Mouse (Mus musculus): Measurements from ENCODE around the gene Suox. TPM values are rescaled to one million over a fixed set of nuclear protein-coding genes. Genes with fewer than 3 reads are reported as not detected.
A peak's percentile ranks its signal among the peaks of the same experiment; 100 is the strongest.

The Suox gene
- polyA plus RNA-seq, 2 experiments, result 7.6 to 8.1 TPM

DNA sequence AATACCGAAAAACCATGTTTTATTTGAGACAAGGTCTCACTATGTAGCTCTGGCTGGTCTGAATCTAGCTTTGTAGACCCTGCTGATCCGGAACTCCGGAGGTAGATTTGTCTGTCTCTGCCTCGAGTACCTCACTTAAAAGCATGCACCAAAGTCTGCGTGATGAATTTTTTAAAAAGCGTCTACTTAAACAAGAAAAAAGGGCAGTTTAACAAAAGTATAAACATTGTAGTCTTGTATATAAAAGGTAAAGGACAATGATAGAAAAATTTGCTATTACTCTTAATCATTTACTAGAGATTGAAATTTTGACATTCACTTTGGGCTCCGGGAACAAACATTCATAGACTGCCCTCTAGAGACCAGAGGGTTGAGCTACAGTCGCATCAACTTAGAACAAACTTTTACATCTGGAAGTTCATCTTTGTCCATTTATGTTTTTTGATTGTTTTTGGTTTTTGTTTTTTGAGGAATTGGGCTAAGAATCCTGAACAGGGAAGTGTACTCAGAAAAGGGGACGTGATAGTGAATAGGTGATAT is 666 bp upstream of the Suox start:
- Histone ChIP-seq H3K9me3 (ENCODE audit: control insufficient read depth, low read length) (no peaks in the 10 kb centered on the region), H3K27ac (peak overlapping the region; percentile 65), H3K27me3 (ENCODE audit: control insufficient read depth, insufficient read depth, low read length) (peaks cover under 1% of the 10 kb centered on the region), H3K4me3 (ENCODE audit: insufficient read depth in 1 of 2, low read depth in 2 of 2, low read length in 2 of 2) (peak overlapping the region; percentile 73 to 90), H3K36me3 (replicated peaks; ENCODE audit: control insufficient read depth, insufficient read depth, low read depth) (peaks cover 3% of the 10 kb centered on the region), H3K9ac (replicated peaks) (peak overlapping the region; percentile 68), H3K4me1 (replicated peaks; ENCODE audit: control insufficient read depth in 2 of 2, insufficient read depth in 2 of 2, low read length in 1 of 2) (peaks cover 0 to 13% of the 10 kb centered on the region in 2 experiments; a peak in 3 of 4 replicates), H3K4me2 (ENCODE audit: low read depth) (peak overlapping the region; percentile 92)
- DNase-seq (ENCODE audit: low read depth in 3 of 3, low spot score in 3 of 3), result peak in 1 of 3 experiments; percentile 46
- no peak for ATAC-seq (ENCODE audit: insufficient read depth)
- under 1% methylated on average over 9 of the region's 9 CpGs for WGBS (ENCODE audit: insufficient replicate concordance)
- peak; percentile 66 for TF ChIP-seq CTCF (IDR thresholded peaks at IDR 0.05; ENCODE audit: low read depth)
- no peak for TF ChIP-seq EP300 (IDR thresholded peaks at IDR 0.05; ENCODE audit: low read depth)

DNA sequence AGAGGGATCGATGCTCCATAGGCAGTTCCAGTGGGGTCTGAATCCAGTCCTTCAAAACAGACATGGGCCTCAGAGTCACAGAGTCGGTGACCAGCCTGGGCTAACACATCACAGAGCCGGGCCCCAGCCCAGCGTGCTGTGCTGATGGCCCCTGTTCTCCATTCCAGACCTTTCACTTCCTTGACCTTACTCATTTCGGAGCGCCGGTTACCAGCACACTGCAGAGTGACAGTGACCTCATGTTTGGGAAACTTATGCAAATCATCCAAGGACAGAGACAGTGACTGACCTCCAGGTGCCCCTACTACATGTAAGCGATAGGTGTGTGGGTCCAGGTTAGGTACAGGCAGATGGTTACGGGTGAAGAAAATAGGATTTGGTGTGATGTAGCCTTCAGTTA is 2.7 kb downstream of the Suox start:
- no peak for TF ChIP-seq CTCF (IDR thresholded peaks at IDR 0.05; ENCODE audit: low read depth)
- no peak for TF ChIP-seq EP300 (IDR thresholded peaks at IDR 0.05; ENCODE audit: low read depth)
- WGBS (ENCODE audit: insufficient replicate concordance), result 86% methylated on average over 9 of the region's 9 CpGs
- H3K9me3 ChIP-seq (ENCODE audit: control insufficient read depth, low read length), result no peaks in the 10 kb centered on the region

DNA sequence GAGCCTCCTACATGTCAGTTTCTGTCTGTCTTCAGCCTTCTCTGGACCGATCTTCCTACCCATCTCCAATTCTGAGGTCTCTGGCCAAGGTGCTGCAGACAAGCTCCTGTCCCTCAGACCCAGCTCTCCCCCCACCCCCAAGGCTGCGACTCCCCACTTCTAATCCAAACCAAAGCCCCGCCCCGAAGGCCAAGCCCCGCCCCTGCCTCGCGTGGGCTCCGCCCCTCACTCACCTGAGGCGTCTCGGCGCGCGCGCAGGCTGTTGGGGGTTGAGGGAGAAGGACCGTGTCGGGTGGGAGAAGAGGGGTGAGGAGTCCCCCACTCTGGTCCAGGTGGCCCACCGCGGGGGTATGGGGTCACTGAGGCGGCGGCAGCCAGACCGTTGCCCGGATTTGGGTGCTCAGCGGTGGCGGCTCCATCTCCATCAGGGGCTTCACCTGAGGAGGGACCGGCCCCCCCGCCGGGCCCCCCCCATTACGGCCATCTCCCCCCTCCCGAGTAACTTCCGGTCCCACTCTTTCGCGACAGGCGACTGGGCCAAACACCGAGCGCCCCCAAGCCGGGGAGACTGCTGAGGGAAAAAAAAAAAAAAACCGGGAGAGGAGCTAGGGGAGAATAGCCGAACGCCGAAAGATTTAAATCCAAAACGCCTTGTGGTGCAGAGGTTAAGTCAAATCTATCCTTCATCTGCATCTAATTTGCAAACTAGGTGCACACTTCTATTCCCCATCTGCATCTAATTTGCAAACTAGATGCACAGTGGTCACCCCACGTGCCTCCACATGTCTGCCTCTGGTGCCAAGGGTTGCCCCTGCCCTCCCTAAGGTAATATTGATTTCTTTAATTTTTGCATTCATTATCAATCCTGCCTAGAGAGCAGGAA is 4.8 kb downstream of the Suox start:
- DNase-seq (ENCODE audit: low read depth in 3 of 3, low spot score in 3 of 3) (no peak), ATAC-seq (ENCODE audit: insufficient read depth) (no peak)
- Histone ChIP-seq H3K9me3 (ENCODE audit: control insufficient read depth, low read length) (no peaks in the 10 kb centered on the region), H3K4me1 (replicated peaks; ENCODE audit: control insufficient read depth in 2 of 2, insufficient read depth in 2 of 2, low read length in 1 of 2) (peaks cover 22 to 30% of the 10 kb centered on the region in 2 experiments), H3K36me3 (replicated peaks; ENCODE audit: control insufficient read depth, insufficient read depth, low read depth) (no peaks in the 10 kb centered on the region), H3K27ac (no peak overlapping the region), H3K4me2 (ENCODE audit: low read depth) (peak overlapping the region; percentile 73), H3K4me3 (ENCODE audit: insufficient read depth in 1 of 2, low read depth in 2 of 2, low read length in 2 of 2) (peak overlapping the region; percentile 59 to 63), H3K27me3 (ENCODE audit: control insufficient read depth, insufficient read depth, low read length) (peaks cover 9% of the 10 kb centered on the region), H3K9ac (replicated peaks) (no peak overlapping the region)
- TF ChIP-seq CTCF (IDR thresholded peaks at IDR 0.05; ENCODE audit: low read depth) (no peak), EP300 (IDR thresholded peaks at IDR 0.05; ENCODE audit: low read depth) (no peak)
- WGBS (ENCODE audit: insufficient replicate concordance), result 2% methylated on average over 41 of the region's 42 CpGs

More for the DNA sequence above, 2.7 kb downstream of the Suox start:
- Histone ChIP-seq H3K27me3 (ENCODE audit: control insufficient read depth, insufficient read depth, low read length) (peaks cover 9% of the 10 kb centered on the region), H3K27ac (no peak overlapping the region), H3K36me3 (replicated peaks; ENCODE audit: control insufficient read depth, insufficient read depth, low read depth) (no peaks in the 10 kb centered on the region), H3K4me1 (replicated peaks; ENCODE audit: control insufficient read depth in 2 of 2, insufficient read depth in 2 of 2, low read length in 1 of 2) (peaks cover 4 to 18% of the 10 kb centered on the region in 2 experiments), H3K9ac (replicated peaks) (no peak overlapping the region), H3K4me3 (ENCODE audit: insufficient read depth in 1 of 2, low read depth in 2 of 2, low read length in 2 of 2) (no peak overlapping the region), H3K4me2 (ENCODE audit: low read depth) (no peak overlapping the region)
- DNase-seq (ENCODE audit: low read depth in 3 of 3, low spot score in 3 of 3) (no peak), ATAC-seq (ENCODE audit: insufficient read depth) (no peak)

DNA sequence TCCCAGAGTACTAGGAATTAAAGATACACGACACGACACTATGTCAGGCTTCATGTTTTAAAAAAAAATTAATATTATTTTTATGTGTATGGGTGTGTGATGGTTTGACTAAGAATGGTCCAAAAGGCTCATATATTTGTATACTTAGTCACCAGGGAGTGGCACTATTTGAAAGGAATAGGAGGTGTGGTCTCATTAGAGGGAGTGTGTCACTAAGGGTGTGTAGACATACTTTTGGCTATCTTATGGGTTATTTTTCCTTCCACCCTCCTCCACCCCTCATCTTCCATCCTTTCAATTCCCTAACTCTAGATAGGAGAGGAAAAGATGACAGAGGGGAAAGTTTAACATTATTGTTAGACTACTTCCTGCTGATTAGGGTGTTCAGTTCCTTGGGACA is 8.1 kb downstream of the Suox start:
- Histone ChIP-seq H3K4me2 (ENCODE audit: low read depth) (peak overlapping the region; percentile 38), H3K27ac (peak overlapping the region; percentile 76), H3K27me3 (ENCODE audit: control insufficient read depth, insufficient read depth, low read length) (peaks cover 9% of the 10 kb centered on the region), H3K4me1 (replicated peaks; ENCODE audit: control insufficient read depth in 2 of 2, insufficient read depth in 2 of 2, low read length in 1 of 2) (peaks cover 35 to 37% of the 10 kb centered on the region in 2 experiments), H3K36me3 (replicated peaks; ENCODE audit: control insufficient read depth, insufficient read depth, low read depth) (no peaks in the 10 kb centered on the region), H3K9me3 (ENCODE audit: control insufficient read depth, low read length) (no peaks in the 10 kb centered on the region), H3K4me3 (ENCODE audit: insufficient read depth in 1 of 2, low read depth in 2 of 2, low read length in 2 of 2) (no peak overlapping the region), H3K9ac (replicated peaks) (no peak overlapping the region)
- TF ChIP-seq CTCF (IDR thresholded peaks at IDR 0.05; ENCODE audit: low read depth), result no peak
- TF ChIP-seq EP300 (IDR thresholded peaks at IDR 0.05; ENCODE audit: low read depth), result no peak
- WGBS (ENCODE audit: insufficient replicate concordance), result 82% methylated on average over 2 of the region's 2 CpGs
- DNase-seq (ENCODE audit: low read depth in 3 of 3, low spot score in 3 of 3), result no peak
- ATAC-seq (ENCODE audit: insufficient read depth), result peak; percentile 29; the same call in 1 of the 2 replicates

DNA sequence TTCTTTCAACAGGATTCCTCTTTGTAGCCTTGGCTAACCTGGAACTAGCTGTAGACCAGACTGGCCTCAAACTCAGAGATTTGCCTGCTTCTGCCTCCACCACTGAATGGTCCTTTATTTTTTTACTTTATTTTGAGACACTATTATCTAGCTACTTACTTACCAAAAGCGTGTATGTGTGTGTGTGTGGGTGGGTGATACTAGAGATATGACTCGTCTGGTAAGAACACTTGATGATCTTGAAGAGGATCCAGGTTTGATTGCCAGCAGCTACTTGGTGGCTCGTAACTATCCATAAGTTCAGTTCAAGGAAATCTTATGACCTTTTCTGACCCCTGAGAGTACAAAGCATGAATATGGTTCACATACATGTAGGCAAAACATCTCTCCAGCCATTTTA is 8.6 kb downstream of the Suox start:
- H3K27me3 ChIP-seq (ENCODE audit: control insufficient read depth, insufficient read depth, low read length), result peaks cover 9% of the 10 kb centered on the region
- ATAC-seq (ENCODE audit: insufficient read depth) (peak; percentile 76), DNase-seq (ENCODE audit: low read depth in 3 of 3, low spot score in 3 of 3) (peak in 1 of 3 experiments; percentile 45)
- H3K27ac ChIP-seq, result peak overlapping the region; percentile 76
- H3K4me1 ChIP-seq (replicated peaks; ENCODE audit: control insufficient read depth in 2 of 2, insufficient read depth in 2 of 2, low read length in 1 of 2), result peaks cover 35 to 37% of the 10 kb centered on the region in 2 experiments
- H3K4me3 ChIP-seq (ENCODE audit: insufficient read depth in 1 of 2, low read depth in 2 of 2, low read length in 2 of 2), result no peak overlapping the region
- H3K36me3 ChIP-seq (replicated peaks; ENCODE audit: control insufficient read depth, insufficient read depth, low read depth), result no peaks in the 10 kb centered on the region
- peak overlapping the region; percentile 23; the same call in 1 of the 2 replicates for H3K9ac ChIP-seq (replicated peaks)
- peak overlapping the region; percentile 38 for H3K4me2 ChIP-seq (ENCODE audit: low read depth)
- WGBS (ENCODE audit: insufficient replicate concordance), result 17% methylated on average over 3 of the region's 3 CpGs
- TF ChIP-seq CTCF (IDR thresholded peaks at IDR 0.05; ENCODE audit: low read depth) (no peak), EP300 (IDR thresholded peaks at IDR 0.05; ENCODE audit: low read depth) (peak; percentile 44)
- no peaks in the 10 kb centered on the region for H3K9me3 ChIP-seq (ENCODE audit: control insufficient read depth, low read length)
